Comparison of ENCODE assay signal across 11 mouse cellular contexts in genomic region chrX:143066320-143067114, GRCm38 (mm10). TPM values are rescaled to one million over a fixed set of nuclear protein-coding genes. Genes with fewer than 3 reads are reported as not detected.
DNase-seq lines count a peak whose midpoint lies in the region; ATAC-seq lines count a peak whose summit lies in the region.
"Had no signal": no experiment of that assay in that cellular context is flagged by ENCODE, and none has a peak within 500 bp of the region (broad histone marks: within the 10 kb centered on the region; RNA-seq: fewer than 3 reads in every experiment).

No protein-coding gene starts in this region.

- no peaks in the 10 kb centered on the region for H3K4me1 ChIP-seq in midbrain, embryonic 15.5 days
- H3K4me1 ChIP-seq in midbrain, embryonic 14.5 days (ENCODE audit: control insufficient read depth, insufficient read depth, low read length): no peaks in the 10 kb centered on the region
- peaks cover 18% of the 10 kb centered on the region; the same call in 1 of the 2 replicates for H3K4me1 ChIP-seq in forebrain, embryonic 13.5 days

- H3K36me3 ChIP-seq in midbrain, embryonic 15.5 days (replicated peaks): no peaks in the 10 kb centered on the region
- H3K36me3 ChIP-seq in midbrain, embryonic 14.5 days (ENCODE audit: control insufficient read depth, insufficient read depth, low read length): no peaks in the 10 kb centered on the region
- no peaks in the 10 kb centered on the region for H3K36me3 ChIP-seq in forebrain, embryonic 13.5 days (ENCODE audit: poor library complexity, severe bottlenecking)

- 55% methylated on average over 17 of the region's 17 CpGs for WGBS in midbrain, embryonic 15.5 days
- 60% methylated on average over 17 of the region's 17 CpGs for WGBS in midbrain, embryonic 14.5 days
- WGBS in forebrain, embryonic 13.5 days: 38% methylated on average over 17 of the region's 17 CpGs

- no peak overlapping the region for H3K9ac ChIP-seq in midbrain, embryonic 15.5 days
- no peak overlapping the region for H3K9ac ChIP-seq in midbrain, embryonic 14.5 days (replicated peaks; ENCODE audit: low read length)
- H3K9ac ChIP-seq in forebrain, embryonic 13.5 days: no peak overlapping the region

- H3K27ac ChIP-seq in midbrain, embryonic 15.5 days: no peak overlapping the region
- H3K27ac ChIP-seq in midbrain, embryonic 14.5 days (replicated peaks; ENCODE audit: low read depth, low read length): no peak overlapping the region
- peak overlapping the region; percentile 40 for H3K27ac ChIP-seq in forebrain, embryonic 13.5 days
- H3K27ac ChIP-seq: left cerebral cortex, adult 2 months had no signal

- 0 out of 2 replicates have a peak, but pooled peaks have one; percentile 27 for ATAC-seq in midbrain, embryonic 15.5 days (replicated peaks)
- ATAC-seq in midbrain, embryonic 14.5 days (ENCODE audit: low FRiP score, low TSS enrichment): no peak
- ATAC-seq in forebrain, embryonic 13.5 days: peak; percentile 76

- H3K27me3 ChIP-seq in midbrain, embryonic 15.5 days (replicated peaks): peaks cover 6% of the 10 kb centered on the region; the same call in 1 of the 2 replicates
- no peaks in the 10 kb centered on the region for H3K27me3 ChIP-seq in midbrain, embryonic 14.5 days (ENCODE audit: control insufficient read depth, insufficient read depth, low read length)
- H3K27me3 ChIP-seq in forebrain, embryonic 13.5 days: no peaks in the 10 kb centered on the region

- H3K4me2 ChIP-seq in midbrain, embryonic 15.5 days: no peak overlapping the region
- no peak overlapping the region for H3K4me2 ChIP-seq in midbrain, embryonic 14.5 days (ENCODE audit: low read length)
- H3K4me2 ChIP-seq in forebrain, embryonic 13.5 days: peak overlapping the region; percentile 16

- no peaks in the 10 kb centered on the region for H3K9me3 ChIP-seq in midbrain, embryonic 15.5 days
- H3K9me3 ChIP-seq in midbrain, embryonic 14.5 days (ENCODE audit: control insufficient read depth, low read length): no peaks in the 10 kb centered on the region
- no peaks in the 10 kb centered on the region for H3K9me3 ChIP-seq in forebrain, embryonic 13.5 days (replicated peaks)

- DNase-seq in gastrocnemius, adult 18-20 months (ENCODE audit: low spot score): peak; percentile 60
- DNase-seq in gastrocnemius, postnatal 4 days (ENCODE audit: low spot score in 2 of 2): no peak
- no peak for DNase-seq in midbrain, embryonic 14.5 days
- peak; percentile 22 for DNase-seq in retina, embryonic 14.5 days (ENCODE audit: low spot score)
- no peak for DNase-seq in urinary bladder, postnatal 36 days (ENCODE audit: low spot score in 2 of 2)
- DNase-seq in frontal cortex, postnatal 25 days (ENCODE audit: low spot score in 2 of 2): no peak
- DNase-seq: spleen, adult 18-20 months had no signal

- no peak overlapping the region for H3K4me3 ChIP-seq in midbrain, embryonic 15.5 days
- no peak overlapping the region for H3K4me3 ChIP-seq in midbrain, embryonic 14.5 days (replicated peaks; ENCODE audit: low read depth, low read length)
- no peak overlapping the region for H3K4me3 ChIP-seq in forebrain, embryonic 13.5 days
- H3K4me3 ChIP-seq: left cerebral cortex, adult 2 months had no signal

RNA-seq across cellular contexts. Expression of gene Rtl9, which starts 32.9 kb away (rescaled TPM):
- total RNA-seq in gastrocnemius, adult 18-20 months (2021): under 1 TPM; 0.11 to 0.19 TPM
- 1 to 10 TPM; 2.6 to 3.1 TPM for total RNA-seq in gastrocnemius, postnatal 4 days (2021)
- polyA plus RNA-seq in midbrain, embryonic 15.5 days (2015; fragmentation: Nextera tagmentation; extraction: Ambion mirVana): 0.59 and 0.72 TPM in 2 replicates
- 0.63 and 0.66 TPM in 2 replicates for polyA plus RNA-seq in midbrain, embryonic 14.5 days (2014; fragmentation: Nextera tagmentation; extraction: Ambion mirVana)
- polyA plus RNA-seq in forebrain, embryonic 13.5 days (2015; fragmentation: Nextera tagmentation; extraction: Ambion mirVana): 0.16 and 0.27 TPM in 2 replicates
- total RNA-seq: hematopoietic stem cell, adult 5-6 weeks had no signal

Comparison
In these comparisons a context has a peak if more than half of its experiments do, and no peak if none do; other contexts are left out.
1. DNase-seq: peak in gastrocnemius, adult 18-20 months (single experiment) and retina, embryonic 14.5 days (single experiment); none in gastrocnemius, postnatal 4 days (0 of 2), midbrain, embryonic 14.5 days (single experiment), urinary bladder, postnatal 36 days (0 of 2) and frontal cortex, postnatal 25 days (0 of 2).